Mouse (Mus musculus) heart, adult 9 months (tissue): ENCODE data around the gene Plod3.

Experiments
- DNase-seq, 2 experiments: peaks; one replicate each; pipeline ENCODE4 v3.0.0; 2022; ENCODE audit warnings: low spot score in 2 of 2

The Plod3 gene

GRCm38 (mm10) chr5:136962966-136963540 lies 23.8 kb upstream of the Plod3 start:
- no peak for DNase-seq

GRCm38 (mm10) chr5:136965210-136965609 lies 21.6 kb upstream of the Plod3 start:
- no peak for DNase-seq

GRCm38 (mm10) chr5:136965686-136966085 lies 21.1 kb upstream of the Plod3 start:
- DNase-seq = no peak

GRCm38 (mm10) chr5:136966331-136966730 lies 20.5 kb upstream of the Plod3 start, which contains the start of gene Cldn15:
TSS of gene Cldn15 (plus strand) at chr5:136966616.
- DNase-seq = peak; percentile 63 to 76

DNA sequence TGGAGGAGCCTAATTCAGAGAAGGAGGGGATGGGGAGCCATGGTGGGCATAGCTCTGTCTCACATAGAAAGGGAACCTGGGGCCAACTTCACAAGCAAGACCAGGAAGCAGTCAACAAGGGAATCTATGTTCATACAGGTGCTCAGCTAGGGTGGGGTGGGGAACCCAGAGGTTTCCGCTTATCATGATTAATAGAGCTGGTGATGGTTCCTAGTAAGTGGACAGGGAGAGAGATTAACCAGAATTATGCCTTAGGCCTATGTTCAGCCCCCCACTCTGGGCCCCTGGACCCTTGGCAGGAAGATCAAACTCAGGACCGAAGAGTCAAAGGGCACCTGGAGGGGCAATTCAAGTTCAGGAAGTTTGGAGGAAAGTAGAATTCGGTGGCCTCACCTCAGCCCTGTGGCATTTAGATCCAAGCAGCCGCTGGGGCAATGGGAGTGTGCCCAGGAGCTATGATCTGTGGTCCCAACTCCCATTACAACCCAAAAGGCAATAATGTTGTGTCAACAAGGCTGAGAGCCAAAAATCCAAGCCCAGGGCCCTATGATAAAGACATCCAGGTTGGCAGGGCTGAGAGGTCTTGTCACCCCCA lies 19.9 kb upstream of the Plod3 start:
- DNase-seq = no peak

- peak; percentile 91 to 92 for DNase-seq
These were observed 19.2 kb upstream of the Plod3 start for GRCm38 (mm10) chr5:136967592-136967991.

- peak; percentile 57 to 66 for DNase-seq
These were observed 16.1 kb upstream of the Plod3 start for GRCm38 (mm10) chr5:136970703-136971102.

DNA sequence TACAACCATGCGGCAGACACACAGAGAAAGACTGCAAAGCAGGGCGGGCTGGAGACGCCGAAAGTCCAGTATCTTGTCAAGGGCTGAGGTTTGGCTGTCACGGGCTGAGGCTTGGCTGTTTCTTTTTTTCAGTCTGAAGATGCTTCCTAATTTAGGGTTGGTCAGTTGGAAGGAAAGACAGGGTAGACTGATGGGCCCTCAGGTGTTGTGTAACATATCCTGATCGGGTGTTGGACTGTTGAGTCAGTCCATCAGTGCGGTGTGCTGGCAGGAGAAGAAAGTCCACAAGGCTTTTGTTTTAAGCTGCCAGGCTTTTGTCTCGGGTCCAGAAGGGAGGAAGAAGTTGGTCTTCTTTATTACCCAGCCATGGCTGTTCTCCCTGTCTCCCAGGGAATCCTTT lies 13.1 kb upstream of the Plod3 start:
- DNase-seq = no peak

DNA sequence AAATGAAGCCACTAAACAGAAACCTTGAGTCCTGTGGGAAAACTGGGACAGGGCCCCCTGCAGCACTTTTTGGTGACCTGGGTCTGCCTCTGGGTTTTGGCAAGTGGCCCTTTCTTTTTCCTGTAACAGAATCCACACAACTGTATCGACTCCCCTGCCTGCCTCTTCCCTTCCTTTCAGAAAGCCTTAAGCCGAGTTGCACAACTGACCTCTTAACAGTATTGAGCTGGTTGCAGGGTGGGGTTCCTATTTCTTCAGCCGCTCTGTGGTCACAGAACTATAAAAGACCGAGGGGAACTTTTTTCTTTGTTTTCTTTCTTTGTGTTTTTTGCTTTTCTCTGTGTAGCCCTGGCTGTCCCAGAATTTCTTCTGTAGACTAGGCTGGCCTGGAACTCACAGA lies 9.1 kb upstream of the Plod3 start:
- no peak for DNase-seq

- DNase-seq = no peak
These were observed 7.1 kb upstream of the Plod3 start for GRCm38 (mm10) chr5:136979762-136980161.

DNA sequence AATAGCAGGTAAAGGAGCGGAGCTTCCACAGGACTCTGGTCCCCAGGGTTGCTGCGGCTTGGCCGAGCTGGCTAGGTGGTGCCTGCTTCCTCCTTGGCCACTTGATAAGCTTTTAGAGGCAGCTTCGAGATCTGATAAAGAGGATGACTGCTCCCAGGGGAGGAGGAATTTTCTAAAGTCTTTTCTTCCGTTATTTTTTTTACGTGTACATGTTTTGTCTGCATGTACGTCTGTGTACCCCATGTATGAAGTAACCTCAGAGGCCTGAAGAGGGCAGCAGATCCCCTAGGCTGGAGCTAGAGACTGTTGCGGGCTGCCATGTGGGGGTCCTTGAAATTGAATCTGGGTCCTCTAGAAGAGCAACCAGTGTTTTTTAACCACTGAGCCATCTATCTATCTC lies 5.8 kb upstream of the Plod3 start:
- no peak for DNase-seq

GRCm38 (mm10) chr5:136982338-136982930 lies 4.4 kb upstream of the Plod3 start:
- no peak for DNase-seq

- no peak for DNase-seq
These were observed 2.0 kb upstream of the Plod3 start for GRCm38 (mm10) chr5:136984828-136985227.

GRCm38 (mm10) chr5:136987138-136987933 lies 517 bp downstream of the Plod3 start:
- peak; percentile 86 to 87 for DNase-seq

GRCm38 (mm10) chr5:136987934-136988271 lies 1.1 kb downstream of the Plod3 start, which contains the start of gene Znhit1:
TSS of gene Znhit1 (minus strand) at chr5:136988021.
- DNase-seq = no peak

- DNase-seq = no peak
These were observed 1.6 kb downstream of the Plod3 start for GRCm38 (mm10) chr5:136988420-136988819.

DNA sequence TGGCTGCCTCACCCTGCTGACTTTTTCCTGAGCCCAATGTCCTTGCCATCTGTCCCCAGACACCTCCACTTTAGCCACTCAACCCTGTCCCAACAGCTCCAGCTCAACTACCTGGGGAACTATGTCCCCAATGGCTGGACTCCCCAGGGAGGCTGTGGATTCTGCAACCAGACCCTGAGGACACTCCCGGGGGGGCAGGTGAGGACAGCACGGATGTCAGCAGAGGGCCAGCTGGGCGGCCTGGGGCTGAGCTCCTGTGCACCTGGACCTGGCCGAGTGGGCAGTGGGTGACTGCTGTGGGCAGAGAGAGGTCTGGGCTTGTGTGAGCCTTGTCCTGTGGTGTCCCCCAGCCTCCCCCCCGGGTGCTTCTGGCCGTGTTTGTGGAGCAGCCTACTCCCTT lies 3.0 kb downstream of the Plod3 start:
- DNase-seq = no peak

GRCm38 (mm10) chr5:136999449-136999848 lies 12.6 kb downstream of the Plod3 start:
- DNase-seq = no peak

- no peak for DNase-seq
These were observed 13.8 kb downstream of the Plod3 start for GRCm38 (mm10) chr5:137000612-137001011.

GRCm38 (mm10) chr5:137007276-137007675 lies 20.5 kb downstream of the Plod3 start:
- no peak for DNase-seq

DNA sequence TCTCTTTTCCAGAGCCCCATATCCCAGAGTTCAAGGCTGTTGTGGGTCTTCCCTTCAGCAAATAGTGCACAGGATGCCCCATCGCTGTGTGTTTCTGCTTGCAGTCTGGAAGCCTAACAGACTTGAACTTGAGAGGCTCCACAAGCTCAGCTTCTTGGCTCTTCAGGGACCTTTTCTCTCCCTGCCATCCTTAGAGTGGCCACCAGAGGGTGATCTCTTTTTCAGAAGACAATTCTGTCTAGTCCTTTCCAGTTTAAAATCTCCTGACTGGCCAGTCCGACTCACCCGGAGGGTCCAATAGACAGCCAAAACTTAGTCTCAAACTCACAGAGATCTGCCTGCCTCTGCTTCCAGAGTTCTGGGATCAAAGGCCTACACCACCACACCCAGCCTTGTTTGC lies 23.2 kb downstream of the Plod3 start:
- no peak for DNase-seq

- no peak for DNase-seq
These were observed 25.7 kb downstream of the Plod3 start for GRCm38 (mm10) chr5:137012401-137012950.
